Mouse (Mus musculus) stomach, postnatal 0 days (tissue): ENCODE measurements at regions not wholly inside any gene's neighbourhood (a gene's known extent, or its start where the extent isn't known, plus 50 kb on each side); places are given as distances from the start of the nearest gene placed in this dataset.

Experiments
- ATAC-seq: fragments of 200-750 bp; cut with Nextera tagmentation; 2 replicates; pipeline ENCODE4 v1.8.0; 2017; ENCODE audit not compliant: low FRiP score, low TSS enrichment
- DNase-seq: peaks from one replicate; pipeline ENCODE4 v3.0.0-alpha.2; 2016; ENCODE audit warnings: low spot score
- H3K27ac ChIP-seq: fragments of 300-500 bp; sonication (generic); replicated peaks from 2 replicates; pipeline ENCODE4 v1.5.1; 2014; ENCODE audit warnings: mild to moderate bottlenecking, control low read depth
- H3K27me3 ChIP-seq: fragments of 300-500 bp; sonication (generic); 2 replicates; pipeline ENCODE4 v1.6.1; 2014; ENCODE audit warnings: low read length; ENCODE audit not compliant: control insufficient read depth, insufficient read depth
- H3K36me3 ChIP-seq: fragments of 300-500 bp; sonication (generic); 2 replicates; pipeline ENCODE4 v1.6.1; 2014; ENCODE audit warnings: low read length, mixed read lengths; ENCODE audit not compliant: control insufficient read depth, insufficient read depth
- H3K4me1 ChIP-seq: fragments of 300-500 bp; sonication (generic); replicated peaks from 2 replicates; pipeline ENCODE4 v1.6.1; 2014; ENCODE audit warnings: antibody characterized with exemption; ENCODE audit not compliant: control insufficient read depth, insufficient read depth
- H3K4me2 ChIP-seq: fragments of 300-500 bp; sonication (generic); replicated peaks from 2 replicates; pipeline ENCODE4 v1.6.1; 2014; ENCODE audit warnings: low read depth, mild to moderate bottlenecking, control low read depth, moderate library complexity
- H3K4me3 ChIP-seq: fragments of 300-500 bp; sonication (generic); 2 replicates; pipeline ENCODE4 v1.5.1; 2014; ENCODE audit warnings: low read depth, low read length, control low read depth
- H3K9ac ChIP-seq: fragments of 300-500 bp; sonication (generic); 2 replicates; pipeline ENCODE4 v1.6.1; 2014; ENCODE audit warnings: mild to moderate bottlenecking, low read length, control low read depth, mixed read lengths
- H3K9me3 ChIP-seq: fragments of 300-500 bp; sonication (generic); 2 replicates; pipeline ENCODE4 v1.6.1; 2016; ENCODE audit warnings: low read length; ENCODE audit not compliant: control insufficient read depth
- CTCF ChIP-seq: IDR thresholded peaks from 2 replicates; pipeline ENCODE4 v1.5.1; 2016; ENCODE audit warnings: antibody characterized with exemption, low read depth, mild to moderate bottlenecking, moderate library complexity
- EP300 ChIP-seq: optimal IDR thresholded peaks from 2 replicates; pipeline ENCODE3; 2016; ENCODE audit warnings: antibody characterized with exemption
- WGBS: fragments of 180-500 bp; shearing (Covaris S2); extraction: QIAGEN DNeasy Blood & Tissue Kit; methylation state at CpG from one replicate; pipeline ENCODE4 v1.1.7; 2014; 5-methylcytosine and 5-hydroxymethylcytosine counted together

DNA sequence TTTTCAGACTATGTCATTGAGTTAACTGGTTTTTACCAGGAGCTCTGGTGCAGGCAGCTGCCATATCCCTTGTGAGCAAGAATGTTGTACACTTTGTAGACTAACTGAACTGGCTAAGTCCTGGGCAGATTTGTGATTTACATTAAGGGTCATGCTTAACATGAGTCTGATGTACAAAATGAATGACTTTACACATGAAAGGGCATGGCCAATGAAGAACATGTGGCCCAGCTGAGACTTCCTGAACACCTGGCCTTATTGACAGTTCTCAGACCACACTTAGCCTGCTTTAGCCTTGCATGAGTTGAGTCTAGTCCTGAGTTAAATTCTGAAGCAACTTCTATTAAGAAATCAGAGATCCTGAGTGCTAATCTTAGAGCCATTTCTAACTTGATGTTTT lies 176.0 kb downstream of the Hira start:
- no peak overlapping the region for H3K4me3 ChIP-seq
- H3K9ac ChIP-seq, result no peak overlapping the region
- no peaks in the 10 kb centered on the region for H3K4me1 ChIP-seq
- no peak for DNase-seq
- no peak for ATAC-seq
- no peaks in the 10 kb centered on the region for H3K27me3 ChIP-seq
- H3K36me3 ChIP-seq, result no peaks in the 10 kb centered on the region
- no peak overlapping the region for H3K4me2 ChIP-seq
- no peaks in the 10 kb centered on the region for H3K9me3 ChIP-seq
- TF ChIP-seq EP300, result no peak
- no peak for TF ChIP-seq CTCF
- H3K27ac ChIP-seq, result no peak overlapping the region

- Histone ChIP-seq H3K27ac (no peak overlapping the region), H3K36me3 (no peaks in the 10 kb centered on the region), H3K4me1 (no peaks in the 10 kb centered on the region), H3K9ac (no peak overlapping the region), H3K9me3 (no peaks in the 10 kb centered on the region), H3K27me3 (no peaks in the 10 kb centered on the region), H3K4me3 (no peak overlapping the region), H3K4me2 (no peak overlapping the region)
- 74% methylated on average over 1 of the region's 1 CpGs for WGBS
- TF ChIP-seq CTCF, result no peak
- TF ChIP-seq EP300, result no peak
- no peak for DNase-seq
- no peak for ATAC-seq
These were observed 183.5 kb downstream of the Hira start for GRCm38 (mm10) chr16:19060343-19060742.

DNA sequence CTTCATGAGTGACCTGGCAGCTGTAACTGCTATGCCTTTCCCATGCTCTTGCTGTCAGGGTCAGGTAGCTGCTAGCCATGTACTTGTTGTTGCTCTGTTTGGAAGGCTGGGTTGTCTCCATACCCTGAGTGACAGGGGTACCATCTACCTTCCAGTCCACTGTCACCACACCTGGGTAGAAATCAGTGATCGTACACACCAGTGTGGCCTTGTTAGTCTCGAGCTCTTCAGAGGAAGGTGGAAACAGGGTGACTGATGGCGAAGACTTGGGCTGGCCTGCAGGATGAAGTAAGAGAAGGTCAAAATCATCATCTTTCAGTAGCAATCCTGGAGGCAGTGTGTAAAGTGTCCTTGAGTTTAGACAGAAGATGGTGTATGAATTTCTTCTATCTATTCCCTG lies 185.0 kb downstream of the Hira start:
- DNase-seq, result no peak
- no peaks in the 10 kb centered on the region for H3K4me1 ChIP-seq
- no peak overlapping the region for H3K9ac ChIP-seq
- no peak overlapping the region for H3K4me2 ChIP-seq
- H3K27me3 ChIP-seq, result no peaks in the 10 kb centered on the region
- no peak overlapping the region for H3K27ac ChIP-seq
- H3K4me3 ChIP-seq, result no peak overlapping the region
- ATAC-seq, result no peak
- WGBS, result 74% methylated on average over 3 of the region's 3 CpGs
- H3K36me3 ChIP-seq, result no peaks in the 10 kb centered on the region
- no peaks in the 10 kb centered on the region for H3K9me3 ChIP-seq
- no peak for TF ChIP-seq EP300
- no peak for TF ChIP-seq CTCF

- no peaks in the 10 kb centered on the region for H3K4me1 ChIP-seq
These were observed 185.9 kb downstream of the Hira start for GRCm38 (mm10) chr16:19062557-19063400.

DNA sequence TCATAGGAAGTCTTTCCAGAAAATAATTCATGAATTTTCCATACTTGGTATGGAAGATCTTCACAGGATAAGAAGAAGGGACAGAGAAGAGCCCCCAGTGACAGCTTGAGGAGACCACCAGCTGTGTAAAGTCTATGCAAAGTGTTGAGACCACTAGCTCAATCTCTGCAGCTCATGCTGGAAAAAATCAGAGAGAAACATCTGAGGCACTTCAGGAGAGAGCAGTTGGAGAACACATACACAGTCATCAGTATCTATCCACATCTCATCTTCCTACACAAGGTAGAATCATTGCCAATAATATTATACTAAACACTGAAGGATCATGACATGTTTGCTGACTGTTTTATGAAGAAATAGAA lies 186.5 kb downstream of the Hira start:
- H3K27ac ChIP-seq, result no peak overlapping the region
- no peak overlapping the region for H3K4me3 ChIP-seq
- H3K4me2 ChIP-seq, result no peak overlapping the region
- no peak for TF ChIP-seq EP300
- TF ChIP-seq CTCF, result no peak
- no peak overlapping the region for H3K9ac ChIP-seq
- no peaks in the 10 kb centered on the region for H3K36me3 ChIP-seq
- no peaks in the 10 kb centered on the region for H3K27me3 ChIP-seq
- no peaks in the 10 kb centered on the region for H3K4me1 ChIP-seq
- DNase-seq (no peak), ATAC-seq (no peak)
- no peaks in the 10 kb centered on the region for H3K9me3 ChIP-seq

More at GRCm38 (mm10) chr16:19062557-19063400, 185.9 kb downstream of the Hira start:
- no peak overlapping the region for H3K27ac ChIP-seq
- no peaks in the 10 kb centered on the region for H3K36me3 ChIP-seq
- ATAC-seq (no peak), DNase-seq (no peak)
- 53% methylated on average over 3 of the region's 3 CpGs for WGBS
- no peak overlapping the region for H3K4me2 ChIP-seq
- H3K4me3 ChIP-seq, result no peak overlapping the region
- TF ChIP-seq EP300 (no peak), CTCF (no peak)
- no peaks in the 10 kb centered on the region for H3K27me3 ChIP-seq
- H3K9me3 ChIP-seq, result no peaks in the 10 kb centered on the region
- H3K9ac ChIP-seq, result no peak overlapping the region

DNA sequence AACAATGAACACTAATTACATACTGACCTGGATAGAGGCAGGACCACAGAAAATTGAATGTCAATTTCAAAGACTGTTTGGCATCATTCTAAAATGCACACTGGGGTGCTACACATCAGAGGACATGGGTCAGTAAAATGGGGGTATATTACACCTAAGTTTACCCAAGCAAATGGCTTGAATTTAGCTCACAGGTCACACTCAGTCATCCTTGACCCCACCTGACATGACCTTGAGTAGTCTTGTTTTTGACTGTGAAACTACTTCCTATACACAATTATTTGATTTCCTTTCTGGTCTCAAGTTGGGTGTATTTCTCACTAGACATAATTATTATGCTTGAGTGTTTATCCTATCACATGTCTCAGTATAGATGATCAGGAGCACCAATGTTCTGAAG lies 187.6 kb downstream of the Hira start:
- Histone ChIP-seq H3K9me3 (no peaks in the 10 kb centered on the region), H3K27me3 (no peaks in the 10 kb centered on the region), H3K36me3 (no peaks in the 10 kb centered on the region), H3K27ac (no peak overlapping the region), H3K4me2 (no peak overlapping the region), H3K4me3 (no peak overlapping the region), H3K9ac (no peak overlapping the region), H3K4me1 (no peaks in the 10 kb centered on the region)
- TF ChIP-seq CTCF (no peak), EP300 (no peak)
- ATAC-seq, result no peak
- no peak for DNase-seq
